Mouse (Mus musculus): ENCODE data around the gene Bod1.

DNA sequence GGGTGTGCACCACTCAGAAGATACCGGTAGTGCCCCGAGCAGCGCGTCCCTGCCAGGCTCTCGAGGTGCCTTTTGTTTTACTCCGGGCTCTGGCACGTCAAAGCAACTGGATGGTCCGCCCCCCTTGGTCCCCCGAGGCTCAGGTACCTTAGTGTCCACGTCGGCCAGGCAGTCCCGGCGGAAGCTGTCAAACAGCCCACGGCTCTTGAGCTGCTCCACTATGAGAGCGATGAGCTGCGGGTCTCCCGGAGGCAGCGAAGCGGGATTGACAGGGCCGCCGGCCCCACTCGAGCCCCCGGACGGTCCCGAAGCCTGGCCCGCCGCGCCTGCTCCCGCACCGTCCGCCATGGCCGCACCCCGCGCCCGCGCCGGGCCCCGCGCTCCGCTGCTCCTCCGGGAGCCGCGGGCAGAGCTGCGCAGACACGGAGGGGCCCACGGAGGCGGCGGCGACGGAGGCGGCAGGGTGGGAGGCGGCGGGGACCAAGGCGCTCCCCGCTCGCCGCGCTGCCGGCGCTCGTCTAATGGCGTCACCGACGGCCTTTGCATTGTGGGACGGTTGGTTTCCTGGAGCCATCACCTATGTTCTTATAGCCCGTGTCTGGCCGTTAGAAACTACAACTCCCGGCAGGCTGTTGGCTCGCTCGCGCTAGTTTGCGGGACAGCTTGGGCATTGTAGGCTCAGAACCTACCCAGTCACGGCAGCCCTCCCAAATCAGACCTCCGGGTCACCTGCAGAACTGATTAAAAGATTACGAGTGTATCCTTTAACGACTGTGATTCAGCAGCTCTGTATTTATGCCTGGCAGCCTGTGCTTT, at the start of gene Bod1:
- TF ChIP-seq CTCF (IDR thresholded peaks at IDR 0.05) (no peak), POLR2A (IDR thresholded peaks at IDR 0.05; ENCODE audit: insufficient read depth, low read depth, low read length) (peak; percentile 73), EP300 (IDR thresholded peaks at IDR 0.05; ENCODE audit: insufficient read depth, low read depth, low read length) (0 out of 2 replicates have a peak, but pooled peaks have one; percentile 10)
